Mouse (Mus musculus) embryonic fibroblast, embryonic 13.5 days (primary cell): ENCODE measurements around the gene Spaca3. TPM values are rescaled to one million over a fixed set of nuclear protein-coding genes. Genes with fewer than 3 reads are reported as not detected.

Experiments used
- H3K27ac ChIP-seq: 2 replicates; pipeline ENCODE4 v1.5.1; 2012; ENCODE audit warnings: low read length, control low read depth, inconsistent platforms; ENCODE audit not compliant: insufficient read depth
- H3K4me1 ChIP-seq: 2 replicates; pipeline ENCODE4 v1.6.1; 2011; ENCODE audit warnings: low read length; ENCODE audit not compliant: control insufficient read depth, insufficient read depth
- H3K4me3 ChIP-seq: 2 replicates; pipeline ENCODE4 v1.5.1; 2011; ENCODE audit warnings: mild to moderate bottlenecking, control low read depth, low read length; ENCODE audit not compliant: insufficient read depth
- CTCF ChIP-seq: IDR thresholded peaks from 2 replicates; pipeline ENCODE4 v1.5.1; 2011; ENCODE audit warnings: mild to moderate bottlenecking, control low read depth, low read length, moderate library complexity, borderline replicate concordance; ENCODE audit not compliant: insufficient read depth
- POLR2A ChIP-seq: IDR thresholded peaks from 2 replicates; pipeline ENCODE4 v1.6.1; 2011; ENCODE audit warnings: low read depth, mild to moderate bottlenecking, control low read depth, low read length, moderate library complexity
- polyA plus RNA-seq: library from polyadenylated mRNA; stranded (reverse); fragments of >200 nt; gene quantifications from 2 replicates; pipeline ENCODE4 v1.2.4, GENCODE M21; 2011; ENCODE audit warnings: low read depth; ENCODE audit not compliant: missing spikeins, insufficient read length

Gene Spaca3
- polyA plus RNA-seq, 1 experiment, result not detected

GRCm38 (mm10) chr11:80862941-80863340, 4.8 kb downstream of the Spaca3 start:
- H3K4me3 ChIP-seq, result no peak overlapping the region
- no peaks in the 10 kb centered on the region for H3K4me1 ChIP-seq
- no peak overlapping the region for H3K27ac ChIP-seq
- no peak for TF ChIP-seq CTCF
- TF ChIP-seq POLR2A, result no peak

- TF ChIP-seq POLR2A (no peak), CTCF (no peak)
These were observed 9.9 kb downstream of the Spaca3 start for GRCm38 (mm10) chr11:80868039-80868438.

GRCm38 (mm10) chr11:80872509-80873474, 14.6 kb downstream of the Spaca3 start:
- Histone ChIP-seq H3K4me3 (no peak overlapping the region), H3K27ac (no peak overlapping the region), H3K4me1 (peaks cover 4% of the 10 kb centered on the region; the same call in 1 of the 2 replicates)
- TF ChIP-seq POLR2A (no peak), CTCF (no peak)

More at GRCm38 (mm10) chr11:80868039-80868438, 9.9 kb downstream of the Spaca3 start:
- H3K27ac ChIP-seq, result no peak overlapping the region
- H3K4me3 ChIP-seq, result no peak overlapping the region
- peaks cover 4% of the 10 kb centered on the region; the same call in 1 of the 2 replicates for H3K4me1 ChIP-seq

- Histone ChIP-seq H3K4me1 (peaks cover 4% of the 10 kb centered on the region; the same call in 1 of the 2 replicates), H3K27ac (peak overlapping the region; percentile 51), H3K4me3 (no peak overlapping the region)
- TF ChIP-seq POLR2A (no peak), CTCF (no peak)
These were observed 19.0 kb downstream of the Spaca3 start for GRCm38 (mm10) chr11:80877131-80877651.

- Histone ChIP-seq H3K27ac (no peak overlapping the region), H3K4me3 (no peak overlapping the region), H3K4me1 (no peaks in the 10 kb centered on the region; the same call in 1 of the 2 replicates)
- TF ChIP-seq CTCF (no peak), POLR2A (no peak)
These were observed 19.9 kb downstream of the Spaca3 start for GRCm38 (mm10) chr11:80878026-80878425.

- no peak for TF ChIP-seq POLR2A
- TF ChIP-seq CTCF, result no peak
- no peak overlapping the region for H3K27ac ChIP-seq
- no peaks in the 10 kb centered on the region for H3K4me1 ChIP-seq
- H3K4me3 ChIP-seq, result no peak overlapping the region
These were observed 24.2 kb downstream of the Spaca3 start for GRCm38 (mm10) chr11:80882229-80882810.

GRCm38 (mm10) chr11:80884521-80885231, 26.5 kb downstream of the Spaca3 start:
- Histone ChIP-seq H3K4me1 (no peaks in the 10 kb centered on the region), H3K4me3 (no peak overlapping the region), H3K27ac (no peak overlapping the region)
- TF ChIP-seq POLR2A, result no peak
- TF ChIP-seq CTCF, result no peak

- Histone ChIP-seq H3K27ac (no peak overlapping the region), H3K4me3 (no peak overlapping the region), H3K4me1 (no peaks in the 10 kb centered on the region)
- TF ChIP-seq POLR2A, result no peak
- TF ChIP-seq CTCF, result no peak
These were observed 28.2 kb downstream of the Spaca3 start for GRCm38 (mm10) chr11:80886365-80886764.

- no peak overlapping the region for H3K27ac ChIP-seq
- no peaks in the 10 kb centered on the region for H3K4me1 ChIP-seq
- no peak for TF ChIP-seq CTCF
- TF ChIP-seq POLR2A, result no peak
- no peak overlapping the region for H3K4me3 ChIP-seq
These were observed 28.9 kb downstream of the Spaca3 start for GRCm38 (mm10) chr11:80887021-80887420.
